Mouse (Mus musculus): ENCODE results near the gene Micu2. TPM values are rescaled to one million over a fixed set of nuclear protein-coding genes. Genes with fewer than 3 reads are reported as not detected.

Micu2 gene
- polyA plus RNA-seq, 1 experiment: 36.2 TPM

GRCm38 (mm10) chr14:57894346-57894745 lies 104.7 kb downstream of the Micu2 start:
- Histone ChIP-seq H3K9ac (ENCODE audit: low read depth, poor library complexity, severe bottlenecking) (no peak overlapping the region), H3K36me3 (ENCODE audit: control insufficient read depth, insufficient read depth, low read length, poor library complexity, severe bottlenecking) (no peaks in the 10 kb centered on the region), H3K9me3 (replicated peaks; ENCODE audit: control insufficient read depth, insufficient read depth, low read length, poor library complexity, severe bottlenecking) (no peaks in the 10 kb centered on the region), H3K27ac (ENCODE audit: insufficient read depth, low read length) (no peak overlapping the region), H3K4me1 (ENCODE audit: control insufficient read depth, insufficient read depth, low read length) (no peaks in the 10 kb centered on the region), H3K27me3 (ENCODE audit: control insufficient read depth, insufficient read depth, low read length, poor library complexity, severe bottlenecking) (no peaks in the 10 kb centered on the region), H3K4me3 (ENCODE audit: low read depth, low read length) (no peak overlapping the region)
- no peak for TF ChIP-seq CTCF (IDR thresholded peaks at IDR 0.05; ENCODE audit: low read depth, low read length)
- TF ChIP-seq EP300 (IDR thresholded peaks at IDR 0.05; ENCODE audit: insufficient read depth, low read depth, low read length): no peak
- TF ChIP-seq POLR2A (IDR thresholded peaks at IDR 0.05; ENCODE audit: insufficient read depth, low read length): no peak

GRCm38 (mm10) chr14:57892961-57893360 lies 106.1 kb downstream of the Micu2 start:
- TF ChIP-seq POLR2A (IDR thresholded peaks at IDR 0.05; ENCODE audit: insufficient read depth, low read length) (no peak), CTCF (IDR thresholded peaks at IDR 0.05; ENCODE audit: low read depth, low read length) (no peak), EP300 (IDR thresholded peaks at IDR 0.05; ENCODE audit: insufficient read depth, low read depth, low read length) (no peak)
- H3K27me3 ChIP-seq (ENCODE audit: control insufficient read depth, insufficient read depth, low read length, poor library complexity, severe bottlenecking): no peaks in the 10 kb centered on the region

GRCm38 (mm10) chr14:57890011-57890842 lies 108.8 kb downstream of the Micu2 start, which contains the start of gene Zdhhc20:
TSS of gene Zdhhc20 (minus strand) at chr14:57890276.
- TF ChIP-seq EP300 (IDR thresholded peaks at IDR 0.05; ENCODE audit: insufficient read depth, low read depth, low read length) (no peak), POLR2A (IDR thresholded peaks at IDR 0.05; ENCODE audit: insufficient read depth, low read length) (peak; percentile 43)
- Histone ChIP-seq H3K27me3 (ENCODE audit: control insufficient read depth, insufficient read depth, low read length, poor library complexity, severe bottlenecking) (no peaks in the 10 kb centered on the region), H3K9ac (ENCODE audit: low read depth, poor library complexity, severe bottlenecking) (peak within 1 kb of the TSS; percentile 92), H3K4me3 (ENCODE audit: low read depth, low read length) (peak within 1 kb of the TSS; percentile 92), H3K4me1 (ENCODE audit: control insufficient read depth, insufficient read depth, low read length) (peaks cover 1% of the 10 kb centered on the region), H3K9me3 (replicated peaks; ENCODE audit: control insufficient read depth, insufficient read depth, low read length, poor library complexity, severe bottlenecking) (no peaks in the 10 kb centered on the region), H3K36me3 (ENCODE audit: control insufficient read depth, insufficient read depth, low read length, poor library complexity, severe bottlenecking) (no peaks in the 10 kb centered on the region), H3K27ac (ENCODE audit: insufficient read depth, low read length) (no peak within 1 kb of the TSS)

More at GRCm38 (mm10) chr14:57892961-57893360, 106.1 kb downstream of the Micu2 start:
- no peaks in the 10 kb centered on the region for H3K9me3 ChIP-seq (replicated peaks; ENCODE audit: control insufficient read depth, insufficient read depth, low read length, poor library complexity, severe bottlenecking)
- H3K9ac ChIP-seq (ENCODE audit: low read depth, poor library complexity, severe bottlenecking): no peak overlapping the region
- H3K4me1 ChIP-seq (ENCODE audit: control insufficient read depth, insufficient read depth, low read length): no peaks in the 10 kb centered on the region
- H3K27ac ChIP-seq (ENCODE audit: insufficient read depth, low read length): no peak overlapping the region
- no peaks in the 10 kb centered on the region for H3K36me3 ChIP-seq (ENCODE audit: control insufficient read depth, insufficient read depth, low read length, poor library complexity, severe bottlenecking)
- no peak overlapping the region for H3K4me3 ChIP-seq (ENCODE audit: low read depth, low read length)

GRCm38 (mm10) chr14:57889541-57890010 lies 109.5 kb downstream of the Micu2 start:
- no peaks in the 10 kb centered on the region for H3K27me3 ChIP-seq (ENCODE audit: control insufficient read depth, insufficient read depth, low read length, poor library complexity, severe bottlenecking)
- no peaks in the 10 kb centered on the region for H3K36me3 ChIP-seq (ENCODE audit: control insufficient read depth, insufficient read depth, low read length, poor library complexity, severe bottlenecking)
- H3K9me3 ChIP-seq (replicated peaks; ENCODE audit: control insufficient read depth, insufficient read depth, low read length, poor library complexity, severe bottlenecking): no peaks in the 10 kb centered on the region
- H3K27ac ChIP-seq (ENCODE audit: insufficient read depth, low read length): no peak overlapping the region
- H3K4me3 ChIP-seq (ENCODE audit: low read depth, low read length): peak overlapping the region; percentile 92
- peak overlapping the region; percentile 92 for H3K9ac ChIP-seq (ENCODE audit: low read depth, poor library complexity, severe bottlenecking)
- no peak for TF ChIP-seq EP300 (IDR thresholded peaks at IDR 0.05; ENCODE audit: insufficient read depth, low read depth, low read length)
- no peak for TF ChIP-seq POLR2A (IDR thresholded peaks at IDR 0.05; ENCODE audit: insufficient read depth, low read length)
- TF ChIP-seq CTCF (IDR thresholded peaks at IDR 0.05; ENCODE audit: low read depth, low read length): no peak
- H3K4me1 ChIP-seq (ENCODE audit: control insufficient read depth, insufficient read depth, low read length): peaks cover 1% of the 10 kb centered on the region

GRCm38 (mm10) chr14:57887171-57887570 lies 111.9 kb downstream of the Micu2 start:
- TF ChIP-seq POLR2A (IDR thresholded peaks at IDR 0.05; ENCODE audit: insufficient read depth, low read length): no peak
- TF ChIP-seq EP300 (IDR thresholded peaks at IDR 0.05; ENCODE audit: insufficient read depth, low read depth, low read length): no peak
- no peak for TF ChIP-seq CTCF (IDR thresholded peaks at IDR 0.05; ENCODE audit: low read depth, low read length)
- no peaks in the 10 kb centered on the region for H3K9me3 ChIP-seq (replicated peaks; ENCODE audit: control insufficient read depth, insufficient read depth, low read length, poor library complexity, severe bottlenecking)
- no peak overlapping the region for H3K9ac ChIP-seq (ENCODE audit: low read depth, poor library complexity, severe bottlenecking)

GRCm38 (mm10) chr14:57886032-57886431 lies 113.0 kb downstream of the Micu2 start:
- H3K36me3 ChIP-seq (ENCODE audit: control insufficient read depth, insufficient read depth, low read length, poor library complexity, severe bottlenecking): no peaks in the 10 kb centered on the region
- peaks cover 3% of the 10 kb centered on the region for H3K4me1 ChIP-seq (ENCODE audit: control insufficient read depth, insufficient read depth, low read length)
- no peaks in the 10 kb centered on the region for H3K9me3 ChIP-seq (replicated peaks; ENCODE audit: control insufficient read depth, insufficient read depth, low read length, poor library complexity, severe bottlenecking)
- H3K27ac ChIP-seq (ENCODE audit: insufficient read depth, low read length): no peak overlapping the region
- H3K9ac ChIP-seq (ENCODE audit: low read depth, poor library complexity, severe bottlenecking): no peak overlapping the region
- H3K27me3 ChIP-seq (ENCODE audit: control insufficient read depth, insufficient read depth, low read length, poor library complexity, severe bottlenecking): no peaks in the 10 kb centered on the region
- TF ChIP-seq POLR2A (IDR thresholded peaks at IDR 0.05; ENCODE audit: insufficient read depth, low read length) (no peak), EP300 (IDR thresholded peaks at IDR 0.05; ENCODE audit: insufficient read depth, low read depth, low read length) (no peak), CTCF (IDR thresholded peaks at IDR 0.05; ENCODE audit: low read depth, low read length) (no peak)
- H3K4me3 ChIP-seq (ENCODE audit: low read depth, low read length): no peak overlapping the region

More at GRCm38 (mm10) chr14:57887171-57887570, 111.9 kb downstream of the Micu2 start:
- H3K27me3 ChIP-seq (ENCODE audit: control insufficient read depth, insufficient read depth, low read length, poor library complexity, severe bottlenecking): no peaks in the 10 kb centered on the region
- H3K36me3 ChIP-seq (ENCODE audit: control insufficient read depth, insufficient read depth, low read length, poor library complexity, severe bottlenecking): no peaks in the 10 kb centered on the region
- no peak overlapping the region; the same call in 1 of the 2 replicates for H3K27ac ChIP-seq (ENCODE audit: insufficient read depth, low read length)
- H3K4me3 ChIP-seq (ENCODE audit: low read depth, low read length): no peak overlapping the region
- peaks cover 1% of the 10 kb centered on the region for H3K4me1 ChIP-seq (ENCODE audit: control insufficient read depth, insufficient read depth, low read length)
